Mouse (Mus musculus) ES-Bruce4 (cell line): ENCODE measurements around the gene Tmc6. TPM values are rescaled to one million over a fixed set of nuclear protein-coding genes. Genes with fewer than 3 reads are reported as not detected.

ENCODE experiments used
- H3K27ac ChIP-seq: 2 replicates; pipeline ENCODE4 v1.5.1; 2012; ENCODE audit warnings: low read length, inconsistent platforms; ENCODE audit not compliant: insufficient read depth
- H3K27me3 ChIP-seq: 2 replicates; pipeline ENCODE4 v1.6.1; 2012; ENCODE audit warnings: mild to moderate bottlenecking, low read length, inconsistent platforms; ENCODE audit not compliant: control insufficient read depth, poor library complexity, insufficient read depth, severe bottlenecking
- H3K36me3 ChIP-seq: 2 replicates; pipeline ENCODE4 v1.6.1; 2012; ENCODE audit warnings: inconsistent platforms, mild to moderate bottlenecking, low read length, moderate library complexity; ENCODE audit not compliant: control insufficient read depth, poor library complexity, insufficient read depth, severe bottlenecking
- H3K4me1 ChIP-seq: one replicate; pipeline ENCODE4 v1.8.1; 2011; ENCODE audit warnings: low read length; ENCODE audit not compliant: control insufficient read depth, insufficient read depth
- H3K4me3 ChIP-seq: 2 replicates; pipeline ENCODE4 v1.5.1; 2011; ENCODE audit warnings: low read depth, mild to moderate bottlenecking, low read length
- H3K9ac ChIP-seq: 2 replicates; pipeline ENCODE4 v1.6.1; 2012; ENCODE audit warnings: low read depth, mild to moderate bottlenecking, inconsistent platforms; ENCODE audit not compliant: poor library complexity, severe bottlenecking
- H3K9me3 ChIP-seq: replicated peaks from 2 replicates; pipeline ENCODE4 v1.6.1; 2012; ENCODE audit warnings: mild to moderate bottlenecking, low read length, inconsistent platforms; ENCODE audit not compliant: control insufficient read depth, poor library complexity, insufficient read depth, severe bottlenecking
- CTCF ChIP-seq: IDR thresholded peaks from one replicate; pipeline ENCODE4 v1.8.1; 2011; ENCODE audit warnings: low read depth, low read length
- EP300 ChIP-seq: IDR thresholded peaks from 2 replicates; pipeline ENCODE4 v1.6.1; 2011; ENCODE audit warnings: low read depth, low read length; ENCODE audit not compliant: insufficient read depth
- POLR2A ChIP-seq: IDR thresholded peaks from one replicate; pipeline ENCODE4 v1.8.1; 2011; ENCODE audit warnings: low read length; ENCODE audit not compliant: insufficient read depth
- polyA plus RNA-seq: library from polyadenylated mRNA; stranded (reverse); fragments of >200 nt; gene quantifications from 2 replicates; pipeline ENCODE4 v1.2.4, GENCODE M21; 2011; ENCODE audit warnings: low read depth; ENCODE audit not compliant: missing spikeins, insufficient read depth, insufficient read length

Gene Tmc6
- polyA plus RNA-seq, 1 experiment = 12.3 TPM

- Histone ChIP-seq H3K4me1 (no peaks in the 10 kb centered on the region), H3K27me3 (no peaks in the 10 kb centered on the region), H3K9me3 (no peaks in the 10 kb centered on the region), H3K27ac (no peak overlapping the region), H3K4me3 (no peak overlapping the region), H3K9ac (no peak overlapping the region), H3K36me3 (no peaks in the 10 kb centered on the region)
- no peak for TF ChIP-seq POLR2A
- TF ChIP-seq CTCF = peak; percentile 80
- no peak for TF ChIP-seq EP300
Observed at GRCm38 (mm10) chr11:117786294-117786693, 4.3 kb upstream of the Tmc6 start.

DNA sequence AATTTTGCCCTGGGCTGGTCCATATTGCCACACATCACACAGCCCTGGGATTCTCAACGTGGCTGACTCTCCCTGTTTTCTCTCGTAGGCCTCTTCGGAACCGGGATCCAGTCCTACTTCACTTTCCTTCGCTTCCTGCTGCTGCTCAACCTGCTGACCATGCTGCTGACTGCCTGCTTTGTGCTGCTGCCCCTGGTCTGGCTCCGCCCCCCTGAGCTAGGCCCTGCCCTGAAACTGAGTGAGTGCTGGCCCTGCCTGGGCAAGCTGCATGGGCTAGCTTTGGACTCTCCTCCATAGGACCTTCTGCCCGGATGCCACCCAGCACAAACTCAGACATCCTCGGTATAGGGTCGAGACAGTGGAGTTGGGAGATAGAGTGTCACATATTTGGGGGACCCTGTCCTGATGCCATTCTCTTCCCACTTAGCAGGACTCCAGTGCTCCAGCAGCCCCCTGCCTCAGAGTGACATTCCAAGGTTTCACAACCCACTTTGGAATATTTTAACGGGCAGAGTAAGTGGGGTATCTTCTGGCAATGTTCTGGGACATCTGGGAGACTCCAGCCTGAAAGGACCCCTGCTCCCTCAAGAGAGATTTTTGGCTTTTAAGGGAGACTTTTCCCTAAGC, 1.8 kb upstream of the Tmc6 start:
- H3K27me3 ChIP-seq = no peaks in the 10 kb centered on the region
- no peak for TF ChIP-seq CTCF
- peak; percentile 50 for TF ChIP-seq POLR2A
- TF ChIP-seq EP300 = peak; percentile 17; the same call in 1 of the 2 replicates
- no peaks in the 10 kb centered on the region for H3K36me3 ChIP-seq
- H3K27ac ChIP-seq = peak overlapping the region; percentile 19; the same call in 1 of the 2 replicates
- H3K9me3 ChIP-seq = no peaks in the 10 kb centered on the region
- peak overlapping the region; percentile 51 for H3K9ac ChIP-seq
- peak overlapping the region; percentile 40 for H3K4me3 ChIP-seq
- peaks cover under 1% of the 10 kb centered on the region for H3K4me1 ChIP-seq

- H3K9me3 ChIP-seq = no peaks in the 10 kb centered on the region
- H3K27ac ChIP-seq = no peak overlapping the region
- H3K4me1 ChIP-seq = peaks cover 4% of the 10 kb centered on the region
- no peaks in the 10 kb centered on the region for H3K27me3 ChIP-seq
- TF ChIP-seq EP300 = no peak
- TF ChIP-seq CTCF = peak; percentile 43
- peak overlapping the region; percentile 51 for H3K9ac ChIP-seq
- H3K4me3 ChIP-seq = peak overlapping the region; percentile 66
- H3K36me3 ChIP-seq = no peaks in the 10 kb centered on the region
Observed at GRCm38 (mm10) chr11:117783089-117783488, 1.1 kb upstream of the Tmc6 start.

GRCm38 (mm10) chr11:117782705-117783034, 672 bp upstream of the Tmc6 start:
- Histone ChIP-seq H3K27me3 (no peaks in the 10 kb centered on the region), H3K4me1 (peaks cover 4% of the 10 kb centered on the region), H3K9me3 (no peaks in the 10 kb centered on the region), H3K9ac (peak overlapping the region; percentile 51), H3K36me3 (no peaks in the 10 kb centered on the region), H3K4me3 (peak overlapping the region; percentile 66), H3K27ac (no peak overlapping the region)
- no peak for TF ChIP-seq CTCF
- TF ChIP-seq EP300 = no peak
- no peak for TF ChIP-seq POLR2A

GRCm38 (mm10) chr11:117781199-117781821, 688 bp downstream of the Tmc6 start:
- no peaks in the 10 kb centered on the region for H3K27me3 ChIP-seq
- TF ChIP-seq CTCF (no peak), EP300 (0 out of 2 replicates have a peak, but pooled peaks have one; percentile 28)
- peak overlapping the region; percentile 80 for H3K4me3 ChIP-seq
- peak overlapping the region; percentile 24 for H3K27ac ChIP-seq
- H3K36me3 ChIP-seq = no peaks in the 10 kb centered on the region
- H3K4me1 ChIP-seq = peaks cover 4% of the 10 kb centered on the region
- H3K9ac ChIP-seq = peak overlapping the region; percentile 11; the same call in 1 of the 2 replicates
- H3K9me3 ChIP-seq = no peaks in the 10 kb centered on the region

- H3K27me3 ChIP-seq = no peaks in the 10 kb centered on the region
- H3K4me3 ChIP-seq = peak overlapping the region; percentile 80
- no peaks in the 10 kb centered on the region for H3K36me3 ChIP-seq
- H3K9ac ChIP-seq = peak overlapping the region; percentile 57
- H3K9me3 ChIP-seq = no peaks in the 10 kb centered on the region
- TF ChIP-seq EP300 = peak; percentile 50; the same call in 1 of the 2 replicates
- TF ChIP-seq CTCF = no peak
- no peak for TF ChIP-seq POLR2A
- peaks cover 4% of the 10 kb centered on the region for H3K4me1 ChIP-seq
- H3K27ac ChIP-seq = peak overlapping the region; percentile 24; the same call in 1 of the 2 replicates
Observed at GRCm38 (mm10) chr11:117780582-117781111, 1.4 kb downstream of the Tmc6 start.
